Mouse (Mus musculus) liver, embryonic 12.5 days (tissue): ENCODE results near the gene Olfr1271. TPM values are rescaled to one million over a fixed set of nuclear protein-coding genes. Genes with fewer than 3 reads are reported as not detected.
"Not testable (repeated sequence)": the region's sequence is repeated elsewhere in the genome, so short reads cannot be mapped to it uniquely, and the experiment has no call there.

ENCODE experiments used
- ATAC-seq: fragments of 200-750 bp; cut with Nextera tagmentation; 2 replicates; pipeline ENCODE4 v1.8.0; 2017; ENCODE audit warnings: moderate number of reproducible peaks, mild to moderate bottlenecking, moderate library complexity
- H3K27ac ChIP-seq: fragments of 300-500 bp; sonication (generic); 2 replicates; pipeline ENCODE4 v1.5.1; 2016; ENCODE audit warnings: mild to moderate bottlenecking
- H3K27me3 ChIP-seq: fragments of 300-500 bp; sonication (generic); replicated peaks from 2 replicates; pipeline ENCODE4 v1.6.1; 2016; ENCODE audit warnings: mild to moderate bottlenecking, moderate library complexity
- H3K36me3 ChIP-seq: fragments of 300-500 bp; sonication (generic); 2 replicates; pipeline ENCODE4 v1.6.1; 2016; ENCODE audit warnings: mild to moderate bottlenecking, moderate library complexity
- H3K4me1 ChIP-seq: fragments of 300-500 bp; sonication (generic); 2 replicates; pipeline ENCODE4 v1.6.1; 2016
- H3K4me2 ChIP-seq: fragments of 300-500 bp; sonication (generic); 2 replicates; pipeline ENCODE4 v1.6.1; 2016; ENCODE audit warnings: mild to moderate bottlenecking, moderate library complexity
- H3K4me3 ChIP-seq: fragments of 300-500 bp; sonication (generic); 2 replicates; pipeline ENCODE4 v1.5.1; 2016; ENCODE audit warnings: mild to moderate bottlenecking, moderate library complexity
- H3K9ac ChIP-seq: fragments of 300-500 bp; sonication (generic); 2 replicates; pipeline ENCODE4 v1.6.1; 2016; ENCODE audit warnings: mild to moderate bottlenecking, moderate library complexity
- H3K9me3 ChIP-seq: fragments of 300-500 bp; sonication (generic); replicated peaks from 2 replicates; pipeline ENCODE4 v1.6.1; 2016; ENCODE audit warnings: mild to moderate bottlenecking, moderate library complexity
- WGBS: fragments of 180-500 bp; shearing (Covaris S2); methylation state at CpG from one replicate; pipeline ENCODE4 v1.1.7; 2016; ENCODE audit not compliant: insufficient replicate concordance; 5-methylcytosine and 5-hydroxymethylcytosine counted together
- polyA plus RNA-seq: library from polyadenylated mRNA; unstranded; fragments of >200 nt; fragmentation: Nextera tagmentation; extraction: Ambion mirVana; gene quantifications from 2 replicates; pipeline ENCODE4 v1.2.1, GENCODE M21; 2016

Gene Olfr1271
- polyA plus RNA-seq: not detected in 2 replicates

GRCm38 (mm10) chr2:90270932-90271331 lies at the start of gene Olfr1271:
Gene Olfr1271 (minus strand): TSS chr2:90271032.
- Histone ChIP-seq H3K27me3 (no peaks in the 10 kb centered on the region), H3K9me3 (no peaks in the 10 kb centered on the region), H3K4me2 (no peak within 1 kb of the TSS), H3K4me1 (no peaks in the 10 kb centered on the region), H3K36me3 (no peaks in the 10 kb centered on the region), H3K4me3 (no peak within 1 kb of the TSS), H3K27ac (no peak within 1 kb of the TSS), H3K9ac (no peak within 1 kb of the TSS)
- ATAC-seq: no peak
- WGBS: 57% methylated on average over 2 of the region's 2 CpGs

- ATAC-seq: no peak
- H3K9me3 ChIP-seq: no peaks in the 10 kb centered on the region
- WGBS: 74% methylated on average over 6 of the region's 6 CpGs
- no peak within 1 kb of the TSS for H3K27ac ChIP-seq
- no peak within 1 kb of the TSS for H3K4me3 ChIP-seq
- H3K4me1 ChIP-seq: no peaks in the 10 kb centered on the region
- no peaks in the 10 kb centered on the region for H3K27me3 ChIP-seq
- H3K9ac ChIP-seq: no peak within 1 kb of the TSS
- no peaks in the 10 kb centered on the region for H3K36me3 ChIP-seq
- no peak within 1 kb of the TSS for H3K4me2 ChIP-seq
These were observed 21.9 kb upstream of the Olfr1271 start, which contains the start of gene Olfr1272 for GRCm38 (mm10) chr2:90292741-90293140. Gene Olfr1272 (minus strand): TSS chr2:90292841.

- 71% methylated on average over 4 of the region's 4 CpGs for WGBS
- Histone ChIP-seq H3K36me3 (no peaks in the 10 kb centered on the region), H3K27ac (no peak within 1 kb of the TSS), H3K4me2 (no peak within 1 kb of the TSS), H3K9me3 (no peaks in the 10 kb centered on the region), H3K9ac (no peak within 1 kb of the TSS), H3K27me3 (no peaks in the 10 kb centered on the region), H3K4me3 (no peak within 1 kb of the TSS), H3K4me1 (no peaks in the 10 kb centered on the region)
- ATAC-seq: no peak
These were observed 13.3 kb downstream of the Olfr1271 start, which contains the start of gene Olfr142 for GRCm38 (mm10) chr2:90257492-90257891. Gene Olfr142 (minus strand): TSS chr2:90257592.

GRCm38 (mm10) chr2:90224393-90224792 lies 46.4 kb downstream of the Olfr1271 start, which contains the start of gene Olfr1506:
Gene Olfr1506 (minus strand): TSS chr2:90224493.
- not testable (repeated sequence) for H3K9me3 ChIP-seq, H3K9ac ChIP-seq, H3K36me3 ChIP-seq, H3K4me1 ChIP-seq, H3K27me3 ChIP-seq, H3K27ac ChIP-seq, H3K4me3 ChIP-seq, H3K4me2 ChIP-seq, ATAC-seq
- no CpG with 5 or more reads among the region's 6 CpGs for WGBS

Other genes starting within 250 kb of the Olfr1271 start
- gene Olfr1264, start 245.5 kb downstream of the Olfr1271 start, polyA plus RNA-seq: not detected in 2 replicates
- gene Olfr1265, start 235.7 kb downstream of the Olfr1271 start, polyA plus RNA-seq: not detected in 2 replicates
- not detected in 2 replicates for gene Olfr140, start 207.4 kb downstream of the Olfr1271 start, polyA plus RNA-seq
- not detected in 2 replicates for gene Olfr1269, start 149.6 kb downstream of the Olfr1271 start, polyA plus RNA-seq
- gene Olfr32, start 128.7 kb downstream of the Olfr1271 start, polyA plus RNA-seq: not detected in 2 replicates
- gene Olfr1270, start 117.9 kb downstream of the Olfr1271 start, polyA plus RNA-seq: not detected in 2 replicates
- gene Olfr1506, start 46.5 kb downstream of the Olfr1271 start, polyA plus RNA-seq: 0.05 TPM in 1 of 2 replicates, not detected in the other
- not detected in 2 replicates for gene Olfr142, start 13.4 kb downstream of the Olfr1271 start, polyA plus RNA-seq
- not detected in 2 replicates for gene Olfr1272, start 21.8 kb upstream of the Olfr1271 start, polyA plus RNA-seq
- gene Gm13769, start 51.2 kb upstream of the Olfr1271 start, polyA plus RNA-seq: 0.08 TPM in 1 of 2 replicates, not detected in the other
- not detected in 2 replicates for gene Olfr1274-ps, start 127.7 kb upstream of the Olfr1271 start, polyA plus RNA-seq